Mouse (Mus musculus) spleen, postnatal 0 days (tissue): Measurements from ENCODE around the gene Hist2h2be. TPM values are rescaled to one million over a fixed set of nuclear protein-coding genes. Genes with fewer than 3 reads are reported as not detected.

Experiments used
- polyA plus RNA-seq: library from polyadenylated mRNA; unstranded; fragments of >200 nt; fragmentation: Nextera tagmentation; extraction: Ambion mirVana; gene quantifications from 2 replicates; pipeline ENCODE4 v1.2.1, GENCODE M21; 2015

Gene Hist2h2be
- polyA plus RNA-seq, 1 experiment from 2014 or later = 7.1 TPM

Other genes with a start within 250 kb of the Hist2h2be start
- gene Plekho1, start 225.1 kb upstream of the Hist2h2be start, polyA plus RNA-seq = 16.2 and 21.1 TPM in 2 replicates
- gene Vps45, start 162.7 kb upstream of the Hist2h2be start, polyA plus RNA-seq = 23.9 and 26.4 TPM in 2 replicates
- 11.7 and 13.6 TPM in 2 replicates for gene Otud7b, start 116.6 kb upstream of the Hist2h2be start, polyA plus RNA-seq
- 3.3 and 5.4 TPM in 2 replicates for gene Mtmr11, start 59.1 kb upstream of the Hist2h2be start, polyA plus RNA-seq
- gene Sf3b4, start 48.8 kb upstream of the Hist2h2be start, polyA plus RNA-seq = 77.0 and 80.7 TPM in 2 replicates
- gene Sv2a, start 40.0 kb upstream of the Hist2h2be start, polyA plus RNA-seq = 0.94 and 1.4 TPM in 2 replicates
- gene Bola1, start 1.4 kb upstream of the Hist2h2be start, polyA plus RNA-seq = 63.3 and 67.3 TPM in 2 replicates
- 1.0 TPM in 1 of 2 replicates, not detected in the other for gene Hist2h2ab, start 1.3 kb upstream of the Hist2h2be start, polyA plus RNA-seq
- 26.4 and 35.3 TPM in 2 replicates for gene Hist2h2ac, start 239 bp upstream of the Hist2h2be start, polyA plus RNA-seq
- gene Hist2h3c2, start 18.0 kb downstream of the Hist2h2be start, polyA plus RNA-seq = 23.0 and 25.0 TPM in 2 replicates
- 186 and 191 TPM in 2 replicates for gene Hist2h2aa2, start 19.2 kb downstream of the Hist2h2be start, polyA plus RNA-seq
- gene Hist2h2aa1, start 24.4 kb downstream of the Hist2h2be start, polyA plus RNA-seq = 81.9 and 88.4 TPM in 2 replicates
- 1.7 and 4.4 TPM in 2 replicates for gene Hist2h3c1, start 25.6 kb downstream of the Hist2h2be start, polyA plus RNA-seq
- 105 and 133 TPM in 2 replicates for gene Hist2h4, start 42.2 kb downstream of the Hist2h2be start, polyA plus RNA-seq
- 216 and 277 TPM in 2 replicates for gene Hist2h3b, start 47.5 kb downstream of the Hist2h2be start, polyA plus RNA-seq
- gene Hist2h2bb, start 48.6 kb downstream of the Hist2h2be start, polyA plus RNA-seq = 27.1 and 37.8 TPM in 2 replicates
- 4.8 and 7.0 TPM in 2 replicates for gene Fcgr1, start 72.8 kb downstream of the Hist2h2be start, polyA plus RNA-seq
- not detected in 2 replicates for gene BC107364, start 231.2 kb downstream of the Hist2h2be start, polyA plus RNA-seq